Mouse (Mus musculus) ES-Bruce4 (cell line): ENCODE measurements at regions not wholly inside any gene's neighbourhood (a gene's known extent, or its start where the extent isn't known, plus 50 kb on each side); places are given as distances from the start of the nearest gene placed in this dataset.

ENCODE experiments used
- CTCF ChIP-seq: IDR thresholded peaks from one replicate; pipeline ENCODE4 v1.8.1; 2011; ENCODE audit warnings: low read depth, low read length
- EP300 ChIP-seq: IDR thresholded peaks from 2 replicates; pipeline ENCODE4 v1.6.1; 2011; ENCODE audit warnings: low read depth, low read length; ENCODE audit not compliant: insufficient read depth
- POLR2A ChIP-seq: IDR thresholded peaks from one replicate; pipeline ENCODE4 v1.8.1; 2011; ENCODE audit warnings: low read length; ENCODE audit not compliant: insufficient read depth

- TF ChIP-seq CTCF, result no peak
- TF ChIP-seq EP300, result no peak
- no peak for TF ChIP-seq POLR2A
These were observed 166.6 kb upstream of the Pard3b start for GRCm38 (mm10) chr1:61471779-61472578.
